Mouse (Mus musculus) forebrain, embryonic 14.5 days (tissue): ENCODE measurements around the gene Psmb6. TPM values are rescaled to one million over a fixed set of nuclear protein-coding genes. Genes with fewer than 3 reads are reported as not detected.

Experiments
- ATAC-seq: fragments of 200-750 bp; cut with Nextera tagmentation; 2 replicates; pipeline ENCODE4 v1.8.0; 2017; ENCODE audit warnings: mild to moderate bottlenecking, moderate library complexity
- DNase-seq: peaks from one replicate; pipeline ENCODE4 v3.0.0-alpha.2; 2015; ENCODE audit warnings: low spot score
- H3K27ac ChIP-seq: fragments of 300-500 bp; sonication (generic); 2 replicates; pipeline ENCODE4 v1.5.1; 2014; ENCODE audit warnings: low read depth, mild to moderate bottlenecking, control low read depth, low read length, moderate library complexity
- H3K27me3 ChIP-seq: fragments of 300-500 bp; sonication (generic); replicated peaks from 2 replicates; pipeline ENCODE4 v1.6.1; 2014; ENCODE audit warnings: low read length, control low read depth, mixed read lengths; ENCODE audit not compliant: control insufficient read depth, insufficient read depth
- H3K36me3 ChIP-seq: fragments of 300-500 bp; sonication (generic); 2 replicates; pipeline ENCODE4 v1.6.1; 2014; ENCODE audit warnings: low read length, control low read depth; ENCODE audit not compliant: control insufficient read depth, insufficient read depth
- H3K4me1 ChIP-seq: fragments of 300-500 bp; sonication (generic); 2 replicates; pipeline ENCODE4 v1.6.1; 2014; ENCODE audit warnings: antibody characterized with exemption, low read length, control low read depth; ENCODE audit not compliant: control insufficient read depth, insufficient read depth
- H3K4me2 ChIP-seq: fragments of 300-500 bp; sonication (generic); 2 replicates; pipeline ENCODE4 v1.6.1; 2014; ENCODE audit warnings: mild to moderate bottlenecking, control low read depth, low read length
- H3K4me3 ChIP-seq: fragments of 300-500 bp; sonication (generic); 2 replicates; pipeline ENCODE4 v1.5.1; 2014; ENCODE audit warnings: low read depth, low read length, control low read depth
- H3K9ac ChIP-seq: fragments of 300-500 bp; sonication (generic); 2 replicates; pipeline ENCODE4 v1.6.1; 2014; ENCODE audit warnings: mild to moderate bottlenecking, low read length, control low read depth, moderate library complexity
- H3K9me3 ChIP-seq: fragments of 300-500 bp; sonication (generic); replicated peaks from 2 replicates; pipeline ENCODE4 v1.6.1; 2016; ENCODE audit warnings: low read length, control low read depth, mixed read lengths; ENCODE audit not compliant: control insufficient read depth
- WGBS: fragments of 180-500 bp; shearing (Covaris S2); extraction: QIAGEN DNeasy Blood & Tissue Kit; methylation state at CpG from one replicate; pipeline ENCODE4 v1.1.7; 2014; 5-methylcytosine and 5-hydroxymethylcytosine counted together
- polyA plus RNA-seq: library from polyadenylated mRNA; unstranded; fragments of >200 nt; fragmentation: Nextera tagmentation; extraction: Ambion mirVana; gene quantifications from 2 replicates; pipeline ENCODE4 v1.2.1, GENCODE M21; 2014

Psmb6 gene
- polyA plus RNA-seq, 1 experiment from 2014 or later: 1,034 TPM

DNA sequence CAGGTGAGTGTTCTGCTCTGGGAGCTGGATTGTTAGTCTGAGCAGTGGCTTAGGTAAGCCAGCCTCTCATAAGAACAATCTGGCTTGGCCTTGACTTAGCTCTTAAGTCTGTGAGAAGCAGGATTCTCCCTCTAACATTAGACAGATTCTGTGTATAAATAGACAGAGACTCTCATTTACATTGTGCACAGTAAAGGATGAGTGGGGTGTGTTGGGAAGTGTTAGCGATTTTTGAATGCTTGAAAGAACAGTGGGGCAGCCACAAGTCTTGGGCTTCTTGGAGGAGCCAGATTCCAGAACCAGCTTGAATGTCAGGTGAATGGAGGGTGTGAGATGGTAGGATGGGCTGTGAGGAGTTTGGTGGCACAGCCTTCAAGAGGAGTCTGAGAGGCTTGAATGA, 46.5 kb downstream of the Psmb6 start:
- Histone ChIP-seq H3K4me2 (no peak overlapping the region), H3K9me3 (no peaks in the 10 kb centered on the region), H3K27me3 (no peaks in the 10 kb centered on the region), H3K36me3 (no peaks in the 10 kb centered on the region; the same call in 1 of the 2 replicates), H3K27ac (no peak overlapping the region), H3K9ac (no peak overlapping the region), H3K4me1 (peaks cover 3% of the 10 kb centered on the region; the same call in 1 of the 2 replicates), H3K4me3 (no peak overlapping the region)
- 90% methylated on average over 1 of the region's 1 CpGs for WGBS
- ATAC-seq: no peak
- no peak for DNase-seq

- no peak overlapping the region for H3K4me3 ChIP-seq
- WGBS: 77% methylated on average over 5 of the region's 5 CpGs
- H3K36me3 ChIP-seq: no peaks in the 10 kb centered on the region; the same call in 1 of the 2 replicates
- H3K9me3 ChIP-seq: no peaks in the 10 kb centered on the region
- ATAC-seq (no peak), DNase-seq (no peak)
- no peak overlapping the region for H3K9ac ChIP-seq
- H3K4me1 ChIP-seq: peaks cover 3% of the 10 kb centered on the region; the same call in 1 of the 2 replicates
- no peak overlapping the region for H3K4me2 ChIP-seq
- no peaks in the 10 kb centered on the region for H3K27me3 ChIP-seq
- H3K27ac ChIP-seq: no peak overlapping the region
These were observed 47.3 kb downstream of the Psmb6 start for GRCm38 (mm10) chr11:70572348-70572902.

- DNase-seq (peak; percentile 47), ATAC-seq (no peak)
- Histone ChIP-seq H3K4me3 (no peak overlapping the region), H3K36me3 (no peaks in the 10 kb centered on the region), H3K9me3 (no peaks in the 10 kb centered on the region), H3K9ac (peak overlapping the region; percentile 26; the same call in 1 of the 2 replicates), H3K27me3 (no peaks in the 10 kb centered on the region), H3K27ac (peak overlapping the region; percentile 15), H3K4me2 (no peak overlapping the region), H3K4me1 (peaks cover 12% of the 10 kb centered on the region)
- WGBS: 27% methylated on average over 6 of the region's 6 CpGs
These were observed 48.7 kb downstream of the Psmb6 start for GRCm38 (mm10) chr11:70573872-70574271.

GRCm38 (mm10) chr11:70577201-70577600, 52.0 kb downstream of the Psmb6 start:
- Histone ChIP-seq H3K4me3 (no peak overlapping the region), H3K4me2 (no peak overlapping the region), H3K27ac (no peak overlapping the region), H3K9ac (no peak overlapping the region), H3K9me3 (no peaks in the 10 kb centered on the region), H3K27me3 (no peaks in the 10 kb centered on the region), H3K4me1 (peaks cover 14% of the 10 kb centered on the region), H3K36me3 (no peaks in the 10 kb centered on the region)
- ATAC-seq (no peak), DNase-seq (no peak)
- WGBS: 80% methylated on average over 3 of the region's 3 CpGs

Other genes starting within 250 kb of the Psmb6 start
- gene Alox12e, start 202.7 kb upstream of the Psmb6 start, polyA plus RNA-seq: not detected in 2 replicates
- not detected in 2 replicates for gene Alox15, start 173.3 kb upstream of the Psmb6 start, polyA plus RNA-seq
- gene Pelp1, start 115.3 kb upstream of the Psmb6 start, polyA plus RNA-seq: 21.4 and 32.5 TPM in 2 replicates
- gene Arrb2, start 92.7 kb upstream of the Psmb6 start, polyA plus RNA-seq: 47.4 and 49.2 TPM in 2 replicates
- 49.2 and 54.3 TPM in 2 replicates for gene Med11, start 73.4 kb upstream of the Psmb6 start, polyA plus RNA-seq
- 0.19 and 0.42 TPM in 2 replicates for gene Zmynd15, start 65.9 kb upstream of the Psmb6 start, polyA plus RNA-seq
- 1.5 and 1.9 TPM in 2 replicates for gene Cxcl16, start 65.4 kb upstream of the Psmb6 start, polyA plus RNA-seq
- 1.1 and 3.4 TPM in 2 replicates for gene Tm4sf5, start 20.1 kb upstream of the Psmb6 start, polyA plus RNA-seq
- gene Vmo1, start 10.8 kb upstream of the Psmb6 start, polyA plus RNA-seq: 0.37 TPM in 1 of 2 replicates, not detected in the other
- gene Gltpd2, start 6.2 kb upstream of the Psmb6 start, polyA plus RNA-seq: 0.42 TPM in 1 of 2 replicates, not detected in the other
- not detected in 2 replicates for gene Gm40193, start 7.6 kb downstream of the Psmb6 start, polyA plus RNA-seq
- 4.8 and 5.8 TPM in 2 replicates for gene Pld2, start 14.7 kb downstream of the Psmb6 start, polyA plus RNA-seq
- gene Mink1, start 37.5 kb downstream of the Psmb6 start, polyA plus RNA-seq: 10.4 and 13.6 TPM in 2 replicates
- not detected in 2 replicates for gene 4930544D05Rik, start 90.5 kb downstream of the Psmb6 start, polyA plus RNA-seq
- not detected in 2 replicates for gene Chrne, start 93.8 kb downstream of the Psmb6 start, polyA plus RNA-seq
- gene Gp1ba, start 113.8 kb downstream of the Psmb6 start, polyA plus RNA-seq: 0.17 and 0.22 TPM in 2 replicates
- 105 and 118 TPM in 2 replicates for gene Rnf167, start 121.9 kb downstream of the Psmb6 start, polyA plus RNA-seq
- gene Slc25a11, start 122.1 kb downstream of the Psmb6 start, polyA plus RNA-seq: 165 and 190 TPM in 2 replicates
- gene Pfn1, start 129.3 kb downstream of the Psmb6 start, polyA plus RNA-seq: 793 and 798 TPM in 2 replicates
- 5.7 and 5.9 TPM in 2 replicates for gene Eno3, start 131.8 kb downstream of the Psmb6 start, polyA plus RNA-seq
- gene Spag7, start 144.0 kb downstream of the Psmb6 start, polyA plus RNA-seq: 65.4 and 83.9 TPM in 2 replicates
- gene Camta2, start 162.7 kb downstream of the Psmb6 start, polyA plus RNA-seq: 8.7 and 14.9 TPM in 2 replicates
- gene Inca1, start 174.8 kb downstream of the Psmb6 start, polyA plus RNA-seq: 0.75 and 1.1 TPM in 2 replicates
- 4.6 and 4.7 TPM in 2 replicates for gene Kif1c, start 175.2 kb downstream of the Psmb6 start, polyA plus RNA-seq
- gene Zfp3, start 238.8 kb downstream of the Psmb6 start, polyA plus RNA-seq: 14.9 and 16.2 TPM in 2 replicates